Mouse (Mus musculus) yolk sac, embryonic 10.5 days (tissue): Measurements from ENCODE around the gene Dusp6.

ENCODE experiments used
- DNase-seq: peaks from one replicate; pipeline ENCODE4 v3.0.0-alpha.2; 2017; ENCODE audit warnings: low spot score

The Dusp6 gene

GRCm38 (mm10) chr10:99274640-99275039 is 11.6 kb downstream of the Dusp6 start:
- no peak for DNase-seq

- no peak for DNase-seq
These were observed 16.2 kb downstream of the Dusp6 start for GRCm38 (mm10) chr10:99279067-99279880.

DNA sequence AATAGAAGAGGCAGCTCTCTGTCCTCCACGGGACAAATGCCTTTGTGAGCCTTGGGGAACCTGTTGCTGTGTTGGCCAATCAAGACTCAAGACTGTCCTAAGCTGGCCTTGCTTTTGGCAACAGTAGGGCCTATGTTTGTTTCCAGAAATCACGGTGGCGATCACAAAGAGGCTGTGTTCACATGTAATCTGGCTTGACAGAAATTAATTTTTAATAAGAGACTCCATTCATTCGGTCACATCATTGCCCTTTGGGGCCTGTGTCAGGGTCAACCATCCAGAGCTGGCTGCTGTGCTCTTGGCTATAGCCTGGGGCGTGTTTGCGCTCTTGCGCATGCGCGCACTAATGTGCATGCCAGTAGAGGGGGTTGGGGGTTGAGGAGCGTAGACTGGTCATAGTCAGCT is 21.0 kb downstream of the Dusp6 start:
- DNase-seq: no peak

GRCm38 (mm10) chr10:99284918-99285317 is 21.9 kb downstream of the Dusp6 start:
- DNase-seq: no peak

- peak; percentile 44 for DNase-seq
These were observed 22.7 kb downstream of the Dusp6 start for GRCm38 (mm10) chr10:99285759-99286158.

GRCm38 (mm10) chr10:99286213-99286612 is 23.2 kb downstream of the Dusp6 start:
- DNase-seq: no peak

- peak; percentile 36 for DNase-seq
These were observed 23.8 kb downstream of the Dusp6 start for GRCm38 (mm10) chr10:99286787-99287186.

GRCm38 (mm10) chr10:99287206-99287605 is 24.2 kb downstream of the Dusp6 start:
- DNase-seq: no peak

GRCm38 (mm10) chr10:99289176-99289575 is 26.1 kb downstream of the Dusp6 start:
- DNase-seq: no peak

DNA sequence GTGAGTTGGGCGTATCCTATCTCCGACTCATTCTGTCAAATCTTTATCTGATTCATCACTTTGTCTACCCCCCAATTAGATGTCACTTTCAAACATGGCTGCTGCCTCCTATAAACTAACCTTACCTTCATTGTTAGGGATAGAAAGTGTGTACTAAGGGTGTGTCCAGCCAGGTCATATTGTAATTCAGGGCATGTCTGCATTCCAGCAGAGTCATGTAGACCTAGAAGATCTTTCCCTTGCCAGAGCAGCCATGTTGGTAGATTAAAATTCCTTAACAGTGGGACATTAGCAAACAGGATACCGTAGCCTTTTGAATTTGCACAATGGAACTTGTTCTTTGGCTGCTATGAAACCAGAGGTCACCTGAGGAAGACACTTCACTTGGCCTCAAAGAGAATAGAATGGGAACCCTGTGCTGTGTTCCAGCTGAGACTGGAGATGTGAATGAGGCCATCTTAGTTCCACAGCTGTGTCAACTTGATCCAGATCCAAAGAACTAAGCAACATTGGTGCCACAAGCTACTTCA is 30.1 kb downstream of the Dusp6 start:
- no peak for DNase-seq

GRCm38 (mm10) chr10:99297721-99298120 is 34.7 kb downstream of the Dusp6 start:
- no peak for DNase-seq

GRCm38 (mm10) chr10:99298328-99299295 is 35.6 kb downstream of the Dusp6 start:
- peak; percentile 32 for DNase-seq

- peak; percentile 16 for DNase-seq
These were observed 36.3 kb downstream of the Dusp6 start for GRCm38 (mm10) chr10:99299303-99299702.

- DNase-seq: no peak
These were observed 39.0 kb downstream of the Dusp6 start for GRCm38 (mm10) chr10:99302051-99302450.

GRCm38 (mm10) chr10:99308837-99309236 is 45.8 kb downstream of the Dusp6 start:
- no peak for DNase-seq

DNA sequence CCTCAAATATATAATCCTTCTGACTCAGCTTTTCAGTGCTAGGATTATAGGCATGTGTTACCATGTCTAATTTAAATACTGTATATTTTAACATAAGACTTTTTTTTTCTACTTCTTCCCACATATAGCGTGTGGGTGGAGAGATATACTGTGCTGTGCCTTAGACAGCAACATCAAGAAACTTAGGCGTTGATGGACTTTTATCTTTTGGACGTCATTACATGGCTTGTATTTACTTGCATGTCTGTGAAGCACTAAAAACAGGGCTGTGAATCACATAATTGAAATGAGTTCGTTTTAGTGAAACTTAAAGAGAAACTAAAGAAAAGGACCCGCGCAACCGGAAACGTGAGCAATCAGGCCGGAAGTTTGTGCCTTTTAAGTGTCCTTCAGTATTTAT is 46.6 kb downstream of the Dusp6 start:
- no peak for DNase-seq

DNA sequence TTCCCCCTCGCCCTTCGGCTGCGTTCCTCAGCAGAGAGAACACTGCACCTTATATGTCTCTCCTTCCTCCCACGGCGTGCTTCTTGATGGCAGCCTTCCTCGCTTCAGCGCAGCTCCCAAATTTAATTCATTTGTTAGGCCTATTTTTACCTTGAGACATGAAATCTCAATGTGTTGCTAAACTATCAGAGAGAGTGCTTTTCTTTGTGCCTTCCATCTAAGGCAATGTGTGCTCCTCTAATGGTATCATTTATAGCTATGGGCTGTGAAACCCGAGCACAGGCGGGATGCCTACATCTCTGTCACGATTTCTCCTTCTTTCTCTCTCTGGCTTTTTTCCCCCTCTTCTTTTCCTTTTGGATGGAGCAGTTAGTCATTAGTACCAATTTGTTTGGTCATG is 47.2 kb downstream of the Dusp6 start:
- no peak for DNase-seq

GRCm38 (mm10) chr10:99311956-99312355 is 48.9 kb downstream of the Dusp6 start:
- no peak for DNase-seq

- DNase-seq: no peak
These were observed 51.3 kb downstream of the Dusp6 start for GRCm38 (mm10) chr10:99314366-99314765.

- no peak for DNase-seq
These were observed 54.0 kb downstream of the Dusp6 start for GRCm38 (mm10) chr10:99317057-99317456.
